Mouse (Mus musculus): ENCODE results near the gene Prok2. TPM values are rescaled to one million over a fixed set of nuclear protein-coding genes. Genes with fewer than 3 reads are reported as not detected.

Gene Prok2
- polyA plus RNA-seq (2015; fragmentation: Nextera tagmentation; extraction: Ambion mirVana), result 1.8 and 2.5 TPM in 2 replicates

DNA sequence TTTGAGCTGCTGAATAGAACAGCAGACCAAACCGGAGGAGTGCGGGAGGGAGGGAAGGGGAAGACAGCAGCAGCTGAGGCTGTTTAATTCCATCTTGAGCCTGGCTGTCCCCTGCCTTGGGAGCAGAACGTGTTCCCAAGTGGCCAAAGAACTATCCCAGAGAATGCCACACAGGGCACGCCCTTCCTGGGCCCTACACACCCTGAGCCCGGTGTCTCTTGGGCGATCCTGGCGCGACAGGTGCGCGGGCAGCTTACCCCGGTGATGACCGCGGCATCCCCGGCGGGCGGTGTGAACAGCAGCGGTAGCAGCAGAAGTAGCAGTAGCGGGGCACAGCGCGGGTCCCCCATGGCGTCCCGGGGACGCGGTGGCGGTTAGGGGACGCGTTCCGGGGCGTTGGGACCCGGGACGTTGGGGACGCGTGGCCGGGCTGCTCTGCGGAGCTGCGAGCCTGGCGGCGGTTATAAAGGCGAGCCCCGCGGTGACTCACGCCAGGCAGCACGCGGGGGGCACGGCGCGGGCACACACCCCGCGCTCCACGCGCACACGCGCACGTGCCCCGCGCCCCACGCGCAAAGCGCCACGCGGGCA is at the start of gene Prok2:
Gene Prok2 (minus strand): TSS at position 422 of the 591 bp plus-strand sequence.
- H3K27ac ChIP-seq, result peak within 1 kb of the TSS; percentile 28; the same call in 1 of the 2 replicates

DNA sequence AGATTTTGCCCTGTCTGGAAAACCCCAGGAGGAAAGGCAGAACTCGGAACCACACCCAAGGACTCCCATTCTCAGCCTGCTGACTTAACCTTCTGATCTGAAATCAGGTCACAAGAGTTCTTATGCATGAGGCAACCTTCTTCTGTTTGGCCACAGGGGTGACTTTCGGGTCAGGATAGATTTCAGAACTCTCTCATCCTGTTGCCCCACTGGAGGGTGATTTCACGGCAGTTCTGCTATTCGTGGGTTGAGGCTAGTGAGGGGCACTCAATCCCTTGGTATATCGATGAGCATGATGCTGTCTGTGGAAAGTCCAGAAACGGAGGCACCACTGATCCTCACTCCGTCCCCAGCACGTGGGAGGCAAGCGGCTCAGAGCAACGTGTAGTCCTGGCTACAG is 48.5 kb upstream of the Prok2 start:
- Histone ChIP-seq H3K27ac (no peak overlapping the region), H3K4me2 (replicated peaks) (no peak overlapping the region), H3K4me3 (no peak overlapping the region), H3K9me3 (no peaks in the 10 kb centered on the region), H3K9ac (no peak overlapping the region), H3K36me3 (no peaks in the 10 kb centered on the region), H3K4me1 (0 out of 2 replicates have a peak, but pooled peaks cover 5% of the 10 kb centered on the region), H3K27me3 (no peaks in the 10 kb centered on the region)
- ATAC-seq (ENCODE audit: low FRiP score, low read depth), result no peak
- WGBS, result 83% methylated on average over 10 of the region's 10 CpGs

More for the DNA sequence above, at the start of gene Prok2:
- H3K4me2 ChIP-seq (replicated peaks), result peak within 1 kb of the TSS; percentile 98
- WGBS, result under 1% methylated on average over 60 of the region's 61 CpGs
- peaks cover 59% of the 10 kb centered on the region for H3K27me3 ChIP-seq
- peak within 1 kb of the TSS; percentile 52 for H3K4me3 ChIP-seq
- no peaks in the 10 kb centered on the region for H3K36me3 ChIP-seq
- ATAC-seq (ENCODE audit: low FRiP score, low read depth), result peak; percentile 30; the same call in 1 of the 2 replicates
- H3K9me3 ChIP-seq, result no peaks in the 10 kb centered on the region
- H3K9ac ChIP-seq, result peak within 1 kb of the TSS; percentile 67
- peaks cover 29% of the 10 kb centered on the region for H3K4me1 ChIP-seq

DNA sequence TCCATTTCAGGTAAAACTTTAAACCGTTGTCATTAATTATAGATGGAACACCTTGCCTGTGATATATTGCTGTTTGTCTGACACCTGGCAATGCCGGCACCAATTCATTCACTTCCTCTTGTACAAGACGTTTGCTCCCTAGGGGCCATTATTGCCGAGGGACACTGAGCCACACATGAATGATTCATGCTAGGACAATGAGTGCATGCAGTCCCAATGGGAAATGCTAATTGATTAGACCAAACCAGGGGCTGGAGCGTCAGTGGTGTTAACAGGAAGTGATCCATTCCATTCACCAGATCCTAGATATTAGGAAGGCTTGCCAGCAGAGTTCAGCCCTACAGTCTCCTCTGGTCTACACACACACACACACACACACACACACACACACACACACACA is 42.3 kb upstream of the Prok2 start:
- 0 out of 2 replicates have a peak, but pooled peaks cover 3% of the 10 kb centered on the region for H3K27me3 ChIP-seq
- no peak overlapping the region for H3K9ac ChIP-seq
- no peaks in the 10 kb centered on the region for H3K36me3 ChIP-seq
- H3K9me3 ChIP-seq, result no peaks in the 10 kb centered on the region
- no peak overlapping the region for H3K4me2 ChIP-seq (replicated peaks)
- no peak overlapping the region for H3K27ac ChIP-seq
- 28% methylated on average over 5 of the region's 5 CpGs for WGBS
- no peak overlapping the region for H3K4me3 ChIP-seq
- no peak for ATAC-seq (ENCODE audit: low FRiP score, low read depth)
- no peaks in the 10 kb centered on the region for H3K4me1 ChIP-seq

DNA sequence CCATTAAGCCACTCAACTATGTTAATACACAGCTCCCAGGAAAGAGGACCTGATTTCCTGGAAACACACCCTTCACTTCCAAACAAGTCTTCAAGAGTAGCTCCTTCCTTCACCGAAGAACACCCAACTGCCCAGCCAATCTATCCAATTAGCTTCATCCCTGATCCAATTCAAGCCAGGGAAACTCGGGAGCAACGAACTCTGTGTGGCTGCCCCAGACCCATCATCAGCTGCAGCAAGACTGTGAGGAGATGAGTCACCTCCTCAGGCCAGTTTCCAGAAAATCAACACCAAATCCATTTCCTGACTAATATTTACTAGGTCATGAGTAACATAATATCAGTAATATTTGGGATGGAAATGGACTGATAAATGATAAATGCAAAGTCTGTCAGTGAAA is 38.7 kb upstream of the Prok2 start:
- H3K27me3 ChIP-seq, result 0 out of 2 replicates have a peak, but pooled peaks cover 3% of the 10 kb centered on the region
- no peaks in the 10 kb centered on the region for H3K36me3 ChIP-seq
- no peak overlapping the region for H3K27ac ChIP-seq
- H3K9me3 ChIP-seq, result no peaks in the 10 kb centered on the region
- H3K4me1 ChIP-seq, result no peaks in the 10 kb centered on the region; the same call in 1 of the 2 replicates
- H3K4me3 ChIP-seq, result no peak overlapping the region
- WGBS, result 79% methylated on average over 3 of the region's 3 CpGs
- H3K4me2 ChIP-seq (replicated peaks), result no peak overlapping the region
- ATAC-seq (ENCODE audit: low FRiP score, low read depth), result no peak
- H3K9ac ChIP-seq, result no peak overlapping the region

DNA sequence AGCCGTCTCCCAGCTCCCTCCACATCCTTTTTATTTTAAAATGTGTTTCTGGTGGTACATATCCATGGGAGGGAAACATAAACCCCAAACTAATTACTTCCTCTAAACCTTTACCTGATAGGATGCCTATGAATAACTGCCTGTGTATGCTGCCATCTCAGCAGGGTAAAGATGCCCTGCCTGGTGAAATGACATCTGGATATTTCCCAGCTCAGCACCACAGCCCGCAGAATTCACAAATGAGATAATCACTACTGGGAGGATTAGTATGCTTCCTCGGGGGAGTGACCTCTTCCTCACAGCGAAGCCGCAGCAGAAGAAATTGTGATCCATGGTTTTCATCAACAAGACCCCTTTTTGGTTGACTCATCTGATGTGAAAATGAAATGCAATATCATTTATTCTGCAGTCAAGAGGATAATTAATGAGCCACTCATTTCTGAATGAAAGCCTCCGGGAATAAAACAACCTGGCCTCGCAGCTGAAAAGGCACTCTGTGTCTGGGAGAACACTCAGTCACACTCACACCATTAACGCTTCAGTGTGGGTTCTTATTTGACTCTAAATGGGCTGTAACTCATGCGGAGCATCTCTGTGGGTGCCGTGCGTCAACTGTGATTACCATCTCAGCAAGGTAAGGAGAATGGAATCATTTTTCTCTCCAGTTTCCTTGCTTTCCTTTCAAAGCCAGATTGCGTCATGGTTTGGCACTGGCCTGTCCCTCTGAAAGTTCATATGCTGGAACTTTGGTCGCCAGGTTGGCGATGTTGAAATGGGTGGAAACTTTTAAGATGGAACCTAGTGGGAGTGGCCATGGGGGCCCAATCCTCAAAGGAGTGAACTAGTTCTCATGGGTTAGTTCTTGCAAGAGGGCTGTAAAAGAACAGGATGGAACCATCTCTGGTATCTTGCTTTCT is 36.1 kb upstream of the Prok2 start:
- Histone ChIP-seq H3K4me2 (replicated peaks) (no peak overlapping the region), H3K4me1 (no peaks in the 10 kb centered on the region; the same call in 1 of the 2 replicates), H3K9ac (no peak overlapping the region), H3K4me3 (no peak overlapping the region), H3K36me3 (no peaks in the 10 kb centered on the region), H3K9me3 (no peaks in the 10 kb centered on the region), H3K27ac (no peak overlapping the region), H3K27me3 (0 out of 2 replicates have a peak, but pooled peaks cover 3% of the 10 kb centered on the region)
- WGBS, result 61% methylated on average over 14 of the region's 14 CpGs
- ATAC-seq (ENCODE audit: low FRiP score, low read depth), result no peak

DNA sequence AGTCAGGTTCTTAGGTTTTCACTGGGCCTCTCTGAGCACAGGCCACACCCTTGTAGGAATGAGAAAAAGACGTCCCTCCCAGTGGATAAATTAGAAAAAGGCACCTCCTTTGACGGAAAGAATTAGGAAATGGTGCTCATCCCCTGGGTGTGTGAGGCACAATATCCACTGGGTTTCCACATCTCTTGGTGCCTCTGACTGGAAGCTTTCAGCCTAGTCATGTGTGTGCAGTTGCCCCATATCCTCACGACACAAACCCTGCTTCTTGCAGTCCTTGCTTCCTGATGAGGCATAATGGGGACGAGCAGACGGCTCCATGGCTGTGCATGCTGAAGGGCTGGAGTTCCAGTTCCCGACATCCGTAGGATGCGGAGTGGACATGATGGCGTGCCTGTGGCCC is 29.9 kb upstream of the Prok2 start:
- no peaks in the 10 kb centered on the region for H3K4me1 ChIP-seq
- H3K9ac ChIP-seq, result no peak overlapping the region
- H3K9me3 ChIP-seq, result no peaks in the 10 kb centered on the region
- no peak overlapping the region for H3K4me2 ChIP-seq (replicated peaks)
- no peak overlapping the region for H3K27ac ChIP-seq
- no peaks in the 10 kb centered on the region for H3K36me3 ChIP-seq
- ATAC-seq (ENCODE audit: low FRiP score, low read depth), result no peak
- no peaks in the 10 kb centered on the region for H3K27me3 ChIP-seq
- 73% methylated on average over 9 of the region's 9 CpGs for WGBS
- no peak overlapping the region for H3K4me3 ChIP-seq

DNA sequence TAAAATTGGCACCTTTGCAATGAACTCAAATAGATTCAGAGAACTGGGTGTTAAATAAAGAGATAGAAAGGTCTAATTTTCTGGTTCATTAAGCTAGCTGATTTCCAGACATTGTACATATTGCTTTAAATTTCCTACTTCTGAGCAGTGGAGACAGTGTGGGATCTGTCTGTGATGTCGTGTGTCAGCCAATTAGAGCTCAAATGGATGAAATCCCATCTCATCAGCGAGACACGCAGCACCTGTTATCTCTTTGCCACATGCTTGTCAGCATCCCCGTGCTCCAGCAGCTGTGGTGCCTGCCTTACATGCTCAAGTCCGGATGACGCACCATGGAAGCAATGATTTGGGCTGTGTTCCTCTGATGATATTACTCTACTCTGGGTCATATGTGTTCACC is 25.1 kb upstream of the Prok2 start:
- H3K9me3 ChIP-seq, result no peaks in the 10 kb centered on the region
- no peak for ATAC-seq (ENCODE audit: low FRiP score, low read depth)
- WGBS, result 84% methylated on average over 6 of the region's 6 CpGs
- H3K4me3 ChIP-seq, result no peak overlapping the region
- no peak overlapping the region for H3K9ac ChIP-seq
- H3K36me3 ChIP-seq, result no peaks in the 10 kb centered on the region
- H3K4me1 ChIP-seq, result peaks cover 3% of the 10 kb centered on the region; the same call in 1 of the 2 replicates
- H3K4me2 ChIP-seq (replicated peaks), result no peak overlapping the region
- no peak overlapping the region for H3K27ac ChIP-seq
- no peaks in the 10 kb centered on the region for H3K27me3 ChIP-seq

DNA sequence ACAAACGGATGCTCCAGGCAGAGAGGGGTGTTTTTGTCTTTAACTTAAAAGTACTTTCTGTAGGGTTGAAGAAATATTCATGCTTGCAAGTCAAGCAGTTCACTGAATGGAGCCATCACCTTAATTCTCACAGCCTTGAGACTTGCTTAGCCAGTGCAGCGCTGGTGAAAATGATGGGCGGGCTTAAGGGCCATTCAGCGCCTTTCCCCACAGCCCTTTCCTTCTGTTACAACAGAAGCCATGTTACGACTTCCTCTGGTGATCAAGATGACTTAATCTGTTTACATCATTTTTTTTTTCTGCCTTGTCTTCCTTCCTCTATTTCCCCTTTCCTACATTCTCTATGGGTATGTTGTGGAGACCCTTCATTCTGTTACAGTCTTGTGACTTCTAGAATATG is 20.1 kb upstream of the Prok2 start:
- H3K9ac ChIP-seq, result no peak overlapping the region
- ATAC-seq (ENCODE audit: low FRiP score, low read depth), result no peak
- WGBS, result 85% methylated on average over 5 of the region's 5 CpGs

DNA sequence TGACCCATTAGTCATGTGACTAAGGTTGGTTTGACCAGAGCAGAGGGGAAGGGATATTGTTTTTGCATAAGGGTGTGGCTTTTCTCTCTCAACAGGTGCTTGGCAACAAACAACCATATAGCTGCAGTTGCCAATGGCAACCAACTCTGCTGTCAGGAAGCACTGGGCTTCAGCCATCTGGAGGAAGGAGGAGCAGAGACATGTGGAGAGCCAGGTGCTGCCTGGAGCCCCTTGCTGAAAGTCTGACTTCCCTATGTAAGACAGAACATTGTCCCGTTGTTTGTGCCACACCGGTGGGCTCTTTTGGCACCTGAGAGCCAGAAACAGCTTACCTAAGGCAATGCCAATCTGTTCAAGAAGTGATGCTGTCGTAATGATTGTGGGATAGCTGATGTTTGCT is 16.7 kb upstream of the Prok2 start:
- H3K9me3 ChIP-seq, result no peaks in the 10 kb centered on the region
- WGBS, result 69% methylated on average over 3 of the region's 3 CpGs
- no peak overlapping the region for H3K9ac ChIP-seq
- no peaks in the 10 kb centered on the region for H3K36me3 ChIP-seq
- no peak for ATAC-seq (ENCODE audit: low FRiP score, low read depth)
- H3K27ac ChIP-seq, result no peak overlapping the region
- H3K4me2 ChIP-seq (replicated peaks), result no peak overlapping the region
- no peak overlapping the region for H3K4me3 ChIP-seq
- H3K4me1 ChIP-seq, result no peaks in the 10 kb centered on the region
- no peaks in the 10 kb centered on the region for H3K27me3 ChIP-seq

More for the DNA sequence above, 20.1 kb upstream of the Prok2 start:
- no peaks in the 10 kb centered on the region for H3K9me3 ChIP-seq
- H3K4me1 ChIP-seq, result peaks cover 3% of the 10 kb centered on the region; the same call in 1 of the 2 replicates
- no peaks in the 10 kb centered on the region for H3K36me3 ChIP-seq
- H3K27ac ChIP-seq, result no peak overlapping the region
- no peak overlapping the region for H3K4me3 ChIP-seq
- no peak overlapping the region for H3K4me2 ChIP-seq (replicated peaks)
- no peaks in the 10 kb centered on the region for H3K27me3 ChIP-seq

DNA sequence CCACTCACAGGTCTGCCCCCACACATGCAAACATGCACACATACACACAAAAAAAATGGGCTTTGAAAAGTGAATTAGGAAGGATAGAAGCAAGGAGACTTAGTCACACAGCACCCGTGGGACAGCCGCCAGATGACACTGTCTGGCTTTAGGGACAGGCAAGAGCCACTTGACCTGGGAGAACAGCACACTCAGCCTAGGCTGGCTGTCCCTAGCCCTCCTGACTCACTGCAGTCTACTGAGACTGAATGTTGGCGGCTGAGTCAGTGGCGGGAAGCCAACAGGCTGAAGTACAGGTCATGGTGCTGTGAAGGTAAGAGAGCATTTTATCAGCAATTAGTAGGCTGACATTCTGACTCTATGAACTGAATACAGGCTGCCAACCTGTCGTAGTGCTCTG is 8.5 kb upstream of the Prok2 start:
- H3K4me1 ChIP-seq, result no peaks in the 10 kb centered on the region
- H3K27me3 ChIP-seq, result peaks cover 4% of the 10 kb centered on the region; the same call in 1 of the 2 replicates
- H3K9me3 ChIP-seq, result no peaks in the 10 kb centered on the region
- no peaks in the 10 kb centered on the region for H3K36me3 ChIP-seq
- no peak for ATAC-seq (ENCODE audit: low FRiP score, low read depth)
- no peak overlapping the region for H3K9ac ChIP-seq
- 77% methylated on average over 5 of the region's 5 CpGs for WGBS
- H3K27ac ChIP-seq, result no peak overlapping the region
- H3K4me3 ChIP-seq, result no peak overlapping the region
- no peak overlapping the region for H3K4me2 ChIP-seq (replicated peaks)

DNA sequence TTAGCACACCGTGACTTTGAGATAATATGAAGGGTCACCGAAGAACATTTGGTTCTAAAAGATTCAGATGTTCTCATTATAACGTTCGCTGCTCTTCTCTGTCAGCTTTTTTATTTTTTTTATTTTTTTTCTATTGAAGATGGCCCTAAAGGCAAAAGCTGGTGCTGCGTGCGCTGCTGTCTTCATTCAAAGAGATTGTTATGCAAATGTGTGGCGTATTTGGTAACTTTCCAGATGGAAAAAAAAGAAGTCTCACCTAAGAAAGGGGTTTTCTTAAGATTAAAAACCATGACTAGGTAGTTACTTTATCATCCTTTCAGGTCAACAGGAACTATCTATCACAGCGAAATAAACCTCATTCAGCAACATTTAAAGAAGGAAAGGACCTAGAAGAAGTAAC is 6.5 kb upstream of the Prok2 start:
- Histone ChIP-seq H3K27me3 (peaks cover 10% of the 10 kb centered on the region), H3K36me3 (no peaks in the 10 kb centered on the region), H3K9me3 (no peaks in the 10 kb centered on the region), H3K4me2 (replicated peaks) (no peak overlapping the region), H3K4me1 (peaks cover 6% of the 10 kb centered on the region; the same call in 1 of the 2 replicates), H3K9ac (no peak overlapping the region), H3K27ac (no peak overlapping the region), H3K4me3 (no peak overlapping the region)
- ATAC-seq (ENCODE audit: low FRiP score, low read depth), result no peak
- WGBS, result 90% methylated on average over 8 of the region's 8 CpGs

DNA sequence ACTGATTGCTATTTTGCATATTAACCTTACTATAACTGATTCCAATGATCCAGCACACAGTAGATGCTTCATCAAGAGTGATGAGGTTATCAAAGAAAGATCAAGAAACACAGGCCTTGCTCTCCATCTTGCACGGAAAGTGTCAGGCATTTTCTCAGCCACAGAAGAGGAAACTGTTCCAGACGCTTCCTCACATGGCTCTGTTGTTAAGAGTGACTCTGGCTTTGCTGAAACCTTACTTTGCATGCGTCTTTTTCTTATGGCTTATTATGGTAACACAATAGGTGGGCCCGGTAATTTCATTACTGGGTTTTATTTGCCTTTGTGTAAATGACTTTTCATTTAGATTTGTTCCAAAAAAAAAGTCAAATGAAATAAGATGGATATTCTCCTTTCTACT is 5.7 kb upstream of the Prok2 start:
- H3K4me1 ChIP-seq, result peaks cover 13% of the 10 kb centered on the region
- no peaks in the 10 kb centered on the region for H3K36me3 ChIP-seq
- no peak overlapping the region for H3K4me3 ChIP-seq
- no peak overlapping the region for H3K4me2 ChIP-seq (replicated peaks)
- 81% methylated on average over 4 of the region's 4 CpGs for WGBS
- H3K27me3 ChIP-seq, result peaks cover 14% of the 10 kb centered on the region
- H3K9me3 ChIP-seq, result no peaks in the 10 kb centered on the region
- H3K9ac ChIP-seq, result no peak overlapping the region
- ATAC-seq (ENCODE audit: low FRiP score, low read depth), result no peak
- no peak overlapping the region for H3K27ac ChIP-seq

Measured in limb, embryonic 13.5 days (tissue).